Mouse (Mus musculus) neural tube, embryonic 10.5 days (tissue): ENCODE measurements around the gene Ociad2.

Experiments
- DNase-seq: peaks from one replicate; pipeline ENCODE4 v3.0.0-alpha.2; 2017; ENCODE audit warnings: low spot score; ENCODE audit errors: extremely low spot score

Ociad2 gene

GRCm38 (mm10) chr5:73307297-73307696 is 33.5 kb downstream of the Ociad2 start:
- DNase-seq = no peak

- DNase-seq = no peak
Measured at GRCm38 (mm10) chr5:73306486-73306885, 34.3 kb downstream of the Ociad2 start.

GRCm38 (mm10) chr5:73304507-73304906 is 36.3 kb downstream of the Ociad2 start:
- no peak for DNase-seq

DNA sequence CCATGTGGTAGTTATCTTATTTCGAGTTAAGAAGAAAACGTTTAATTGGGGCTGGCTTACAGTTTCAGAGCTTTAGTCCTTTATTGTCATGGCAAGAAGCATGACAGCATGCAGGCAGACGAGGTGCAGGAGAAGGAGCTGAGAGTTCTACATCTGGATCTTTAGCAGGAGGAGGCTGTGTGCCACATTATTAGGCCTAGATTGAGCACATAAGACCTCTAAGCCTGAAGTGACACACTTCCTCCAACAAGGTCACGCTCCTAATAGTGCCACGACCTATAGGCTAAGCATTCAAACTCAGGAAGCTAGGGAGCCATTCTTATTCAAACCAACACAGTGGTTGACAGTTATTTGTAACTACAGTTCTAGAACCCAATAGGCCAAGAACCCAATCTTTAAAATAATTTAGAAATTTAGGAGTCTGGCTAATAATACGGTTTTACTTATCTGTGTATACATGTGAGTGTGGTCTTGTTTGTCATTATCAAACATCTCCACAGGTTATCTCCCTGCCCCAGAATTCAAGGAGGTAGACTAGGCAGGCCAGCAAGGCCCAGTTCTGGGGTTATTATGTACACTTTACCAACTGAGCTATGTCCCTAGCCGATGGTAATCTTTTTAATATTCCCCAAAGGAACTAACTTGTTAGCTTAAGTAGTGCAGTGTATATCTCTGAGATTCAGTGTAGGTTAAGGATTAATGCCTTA is 39.1 kb downstream of the Ociad2 start:
- no peak for DNase-seq

DNA sequence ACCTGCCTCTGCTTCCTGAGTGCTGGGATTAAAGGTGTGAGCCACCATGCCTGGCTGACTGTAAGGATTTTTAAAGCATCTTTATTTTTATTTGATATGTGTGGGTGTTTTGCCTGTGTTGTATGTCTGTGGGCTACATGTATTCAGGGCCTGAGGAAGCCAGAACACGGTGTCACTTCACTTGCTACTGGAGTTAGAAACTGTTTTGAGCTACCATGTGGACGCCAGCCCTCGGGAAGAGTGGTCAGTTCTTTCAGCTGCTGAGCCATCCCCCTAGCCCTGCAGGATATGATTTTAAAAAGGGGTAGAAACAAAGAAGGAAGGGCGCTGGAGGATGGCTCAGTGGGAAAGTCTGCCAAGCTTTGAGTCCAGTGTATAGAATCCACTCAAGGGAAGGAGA is 44.9 kb downstream of the Ociad2 start:
- DNase-seq = no peak

- DNase-seq = no peak
Measured at GRCm38 (mm10) chr5:73295016-73295415, 45.8 kb downstream of the Ociad2 start.

DNA sequence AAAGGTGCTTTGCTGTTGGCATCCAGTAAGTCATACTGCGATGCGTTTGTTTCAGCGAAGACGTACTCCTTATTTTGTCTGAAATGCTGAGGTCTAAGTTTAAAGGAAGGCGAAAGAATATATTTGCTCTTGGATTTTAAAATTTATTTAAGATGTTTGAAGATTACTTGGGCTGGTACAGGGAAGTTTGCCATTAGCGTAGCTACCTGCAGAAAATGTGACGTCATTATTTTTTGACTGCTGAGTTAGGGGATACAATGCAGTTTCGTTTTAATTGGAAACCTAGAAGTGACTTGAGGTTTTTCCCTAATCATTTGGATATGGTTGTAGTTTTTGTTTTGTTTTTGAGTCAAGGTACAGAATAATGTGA is 47.4 kb downstream of the Ociad2 start:
- DNase-seq = no peak

DNA sequence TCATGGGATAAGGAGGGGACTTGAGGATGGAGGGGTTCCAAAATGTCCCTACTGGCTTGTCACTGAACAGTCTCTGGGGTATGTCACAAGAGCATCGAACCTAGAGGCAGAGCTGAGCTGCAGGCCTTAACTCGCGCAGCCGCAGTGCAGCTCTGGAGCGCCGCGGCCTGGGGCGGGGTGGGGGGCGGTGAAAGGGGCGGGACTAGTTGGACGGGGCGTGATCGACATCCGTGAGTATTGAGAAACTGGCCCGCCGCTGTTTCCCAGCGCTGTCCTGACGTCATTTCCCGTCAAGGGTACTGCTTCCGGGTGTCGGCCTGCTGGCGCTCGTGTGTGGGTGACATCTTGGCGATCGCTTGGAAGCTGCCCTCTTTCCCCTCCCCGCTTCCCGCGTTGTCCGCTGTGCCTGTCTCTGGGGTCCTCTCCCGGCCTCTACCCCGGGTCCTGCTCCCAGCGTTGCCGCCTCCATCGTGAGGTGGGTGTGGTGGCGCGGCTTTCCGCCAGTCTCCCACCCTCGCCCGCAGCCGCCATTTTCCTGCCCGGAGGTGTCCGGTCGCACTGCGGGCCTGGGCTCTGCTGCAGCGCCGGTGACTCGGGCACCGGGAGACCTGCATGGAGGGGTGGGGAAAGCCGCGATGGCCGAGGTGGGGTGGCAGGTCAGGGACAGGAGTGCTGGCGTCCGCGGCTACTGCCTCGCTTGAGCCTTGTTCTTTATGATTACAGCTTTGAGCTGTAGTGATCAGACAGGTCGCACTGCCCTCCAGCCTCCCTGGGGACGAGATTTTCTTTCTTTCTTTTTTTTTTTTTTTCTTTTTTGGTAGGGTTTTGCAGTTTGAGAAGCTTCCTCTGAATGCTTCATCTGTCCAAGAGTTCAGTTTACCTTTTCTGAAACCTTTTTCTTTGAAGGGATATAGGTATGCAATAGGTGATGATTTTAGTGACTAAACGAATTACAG is 48.0 kb downstream of the Ociad2 start, which contains the start of gene Ociad1:
Gene Ociad1 (plus strand): TSS at position 283 of the 956 bp plus-strand sequence.
- peak; percentile 98 for DNase-seq

DNA sequence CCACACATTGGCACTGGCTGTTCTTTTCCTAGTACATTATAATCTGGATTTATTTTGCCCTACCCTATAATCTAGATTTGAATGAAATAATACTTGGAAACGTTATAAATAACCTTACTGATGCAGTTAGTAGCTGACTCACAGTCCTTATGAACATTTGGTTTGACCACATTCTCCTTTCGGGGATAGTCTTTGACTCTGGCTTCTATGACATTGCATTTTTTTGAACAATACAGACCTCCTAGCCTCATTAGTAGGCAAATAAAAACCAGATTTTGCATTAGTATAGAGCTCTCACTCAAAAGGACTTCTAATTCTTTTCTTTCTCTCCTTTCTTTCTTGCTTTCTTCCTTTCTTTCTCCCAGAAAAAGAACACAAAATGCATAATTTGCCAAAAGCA is 50.9 kb downstream of the Ociad2 start:
- DNase-seq = no peak

DNA sequence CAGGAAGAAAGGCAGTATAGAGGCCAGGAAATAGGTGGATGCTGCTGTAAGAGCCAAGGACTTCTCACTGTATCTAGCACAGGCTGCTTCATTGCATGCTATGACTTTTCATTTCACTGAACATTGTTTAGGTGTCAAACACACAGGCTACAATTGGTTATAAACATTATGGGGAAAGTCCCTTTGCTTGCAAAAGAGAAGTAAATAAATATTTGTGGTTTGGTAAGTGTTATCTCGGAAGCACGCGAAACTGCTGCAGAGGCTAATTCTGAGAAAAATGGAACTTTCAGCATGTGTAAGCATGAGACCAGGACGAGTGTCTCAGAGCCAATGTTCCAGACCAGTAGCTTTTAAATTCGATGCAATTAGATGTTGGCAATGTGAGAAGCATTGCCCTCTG is 54.2 kb downstream of the Ociad2 start:
- DNase-seq = no peak

- DNase-seq = no peak
Measured at GRCm38 (mm10) chr5:73285470-73285978, 55.3 kb downstream of the Ociad2 start.

GRCm38 (mm10) chr5:73284046-73284445 is 56.8 kb downstream of the Ociad2 start:
- DNase-seq = no peak

DNA sequence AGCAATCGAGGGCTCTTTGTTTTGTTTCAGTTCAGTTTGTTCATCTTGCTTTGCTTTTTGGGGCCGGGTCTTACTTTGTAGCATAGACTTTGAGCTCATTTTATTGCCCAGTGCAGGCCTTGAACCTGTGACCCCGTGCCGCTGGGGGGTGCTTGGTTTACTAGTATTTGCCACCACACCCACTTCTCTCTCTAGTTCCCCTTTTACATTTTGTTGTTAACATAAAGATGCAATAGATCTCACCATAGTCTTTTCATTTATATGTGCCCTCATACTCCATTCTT is 60.3 kb downstream of the Ociad2 start:
- no peak for DNase-seq

- no peak for DNase-seq
Measured at GRCm38 (mm10) chr5:73279732-73280566, 60.9 kb downstream of the Ociad2 start.

DNA sequence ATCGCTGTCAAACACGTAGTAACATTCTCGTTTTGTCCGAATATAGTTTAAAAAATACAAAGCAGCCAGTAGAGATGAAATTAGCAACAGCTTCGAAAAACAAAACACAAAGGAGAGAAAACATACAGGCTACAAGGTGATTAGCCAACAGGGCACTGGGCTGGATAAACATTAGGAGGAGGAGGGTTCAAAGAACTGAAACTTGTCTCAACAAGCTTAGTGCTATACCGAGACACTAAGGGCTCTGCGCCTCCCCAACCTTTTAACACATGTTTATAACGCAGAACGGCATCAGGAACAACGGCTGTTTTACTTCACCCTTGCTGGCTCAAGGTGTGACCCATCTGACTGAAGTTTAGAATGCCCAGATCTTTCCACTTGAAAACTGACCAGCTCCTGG is 61.6 kb downstream of the Ociad2 start:
- DNase-seq = no peak

DNA sequence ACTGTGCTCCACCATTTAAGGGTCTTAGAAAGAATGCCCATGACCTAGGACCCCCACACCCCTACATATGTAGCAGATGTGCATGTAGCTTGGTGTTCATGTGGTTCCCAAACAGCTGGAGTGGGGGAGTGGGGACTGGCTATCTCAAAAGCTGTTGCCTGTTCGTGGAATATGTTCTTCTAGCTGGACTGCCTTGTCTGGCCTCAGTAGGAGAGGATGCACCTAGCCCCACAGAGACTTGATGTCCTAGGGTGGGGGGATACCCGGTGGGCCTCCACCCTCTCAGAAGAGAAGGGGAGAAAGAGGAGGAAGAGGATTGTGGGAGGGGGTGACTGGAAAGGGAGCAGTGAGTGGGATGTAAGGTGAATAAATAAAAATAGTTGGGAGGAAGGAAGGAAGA is 65.9 kb downstream of the Ociad2 start:
- DNase-seq = no peak

GRCm38 (mm10) chr5:73273171-73273570 is 67.7 kb downstream of the Ociad2 start:
- DNase-seq = no peak
